Mouse (Mus musculus) hematopoietic multipotent progenitor cell, adult 10-12 weeks (in vitro differentiated cells): ENCODE data around the gene Egfl8. TPM values are rescaled to one million over a fixed set of nuclear protein-coding genes. Genes with fewer than 3 reads are reported as not detected.

ENCODE experiments used
- polyA plus RNA-seq: library from polyadenylated mRNA; stranded (reverse); fragments of >175 nt; gene quantifications from 2 replicates; pipeline ENCODE4 v1.2.3, GENCODE M21; 2012; ENCODE audit warnings: low replicate concordance

The Egfl8 gene
- 1.2 and 1.3 TPM in 2 replicates for polyA plus RNA-seq

GRCm38 (mm10) chr17:34615871-34616270 is at the start of gene Egfl8:
Egfl8 (minus strand) TSS chr17:34615971.

GRCm38 (mm10) chr17:34646906-34647787 is 31.4 kb upstream of the Egfl8 start, which contains the start of gene Atf6b:
Atf6b (plus strand) TSS chr17:34647146.

DNA sequence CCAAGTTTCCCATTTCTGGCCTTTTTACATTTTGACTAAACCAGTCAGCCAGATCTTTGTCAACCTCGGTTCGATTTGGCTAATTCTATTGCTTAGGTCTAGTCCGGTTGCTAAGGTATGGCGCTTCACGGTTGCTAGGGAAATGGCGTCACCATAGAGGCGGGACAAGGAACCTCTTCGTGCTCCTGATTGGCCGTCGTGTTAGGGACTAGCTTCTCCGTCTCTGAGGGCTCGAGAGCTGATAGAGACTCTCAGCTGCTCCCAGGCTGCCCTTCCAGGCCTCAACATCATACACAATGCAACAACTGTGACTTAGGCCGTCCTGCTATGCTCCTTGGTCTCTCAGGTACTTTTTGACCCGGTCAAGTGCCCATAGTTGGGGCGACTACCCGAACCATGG is 28.8 kb upstream of the Egfl8 start, which contains the start of gene Fkbpl:
TSS of gene Fkbpl (plus strand) at position 157 of the 400 bp plus-strand sequence.

GRCm38 (mm10) chr17:34629221-34629751 is 13.5 kb upstream of the Egfl8 start, which contains the start of gene Prrt1:
Prrt1 (plus strand) TSS chr17:34629533.

GRCm38 (mm10) chr17:34627943-34628643 is 12.3 kb upstream of the Egfl8 start, which contains the start of gene Ppt2:
Ppt2 (minus strand) TSS chr17:34628510.

GRCm38 (mm10) chr17:34604061-34604508 is 11.7 kb downstream of the Egfl8 start, which contains the start of gene Agpat1:
Agpat1 (plus strand) TSS chr17:34604262.

GRCm38 (mm10) chr17:34603375-34604060 is 12.3 kb downstream of the Egfl8 start, which contains the start of gene Rnf5:
Rnf5 (minus strand) TSS chr17:34603690.

DNA sequence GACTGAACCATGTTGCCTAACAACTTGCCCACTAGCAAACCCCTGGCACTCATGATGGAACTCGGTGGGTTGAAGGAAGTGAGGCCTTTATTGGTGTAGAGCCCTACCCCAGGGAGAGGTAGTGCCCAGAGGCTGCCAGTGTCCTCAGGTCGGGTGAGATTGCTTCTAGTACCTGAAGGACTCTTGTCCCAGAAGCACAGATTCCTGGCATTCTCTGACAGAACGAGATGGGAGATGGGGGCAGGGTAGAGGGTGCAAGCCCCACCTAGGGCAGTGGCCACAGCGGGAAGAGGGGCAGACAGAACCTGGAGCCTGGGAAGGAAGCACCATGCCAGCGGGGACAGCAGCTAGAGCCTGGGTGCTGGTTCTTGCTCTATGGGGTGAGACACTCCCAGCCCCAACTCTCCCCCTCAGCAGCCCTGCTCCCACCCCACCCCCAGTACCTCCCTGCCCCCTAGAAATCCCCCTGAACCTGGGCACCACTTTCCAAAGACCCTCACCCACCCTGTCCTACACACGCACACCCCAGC is 18.1 kb downstream of the Egfl8 start, which contains the start of gene Ager:
TSS of gene Ager (plus strand) at position 297 of the 530 bp plus-strand sequence.

GRCm38 (mm10) chr17:34591029-34591993 is 24.5 kb downstream of the Egfl8 start, which contains the start of gene Pbx2:
Pbx2 (plus strand) TSS chr17:34591266.

DNA sequence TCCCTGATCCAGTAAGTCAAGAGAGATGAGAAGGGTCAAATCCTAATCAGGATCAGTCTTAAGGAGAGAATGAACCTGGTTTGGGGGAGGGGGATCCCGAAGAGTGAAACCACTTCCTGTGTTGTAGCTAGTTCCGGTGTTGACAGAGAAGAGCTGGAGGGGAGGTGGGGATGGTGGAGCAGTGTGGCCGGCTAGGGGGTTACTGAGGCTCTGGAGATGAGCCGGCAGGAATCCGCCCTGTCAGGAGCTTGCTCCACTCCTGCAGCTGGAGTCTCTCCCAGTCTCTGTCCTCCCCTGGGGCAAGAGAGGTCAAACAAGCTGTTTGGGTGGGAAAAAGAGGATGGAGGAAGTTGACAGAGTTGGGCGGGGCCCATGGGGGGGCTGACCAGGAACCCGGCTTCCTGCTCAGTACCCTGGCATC is 26.1 kb downstream of the Egfl8 start, which contains the start of gene Gpsm3:
TSS of gene Gpsm3 (plus strand) at position 126 of the 421 bp plus-strand sequence.

DNA sequence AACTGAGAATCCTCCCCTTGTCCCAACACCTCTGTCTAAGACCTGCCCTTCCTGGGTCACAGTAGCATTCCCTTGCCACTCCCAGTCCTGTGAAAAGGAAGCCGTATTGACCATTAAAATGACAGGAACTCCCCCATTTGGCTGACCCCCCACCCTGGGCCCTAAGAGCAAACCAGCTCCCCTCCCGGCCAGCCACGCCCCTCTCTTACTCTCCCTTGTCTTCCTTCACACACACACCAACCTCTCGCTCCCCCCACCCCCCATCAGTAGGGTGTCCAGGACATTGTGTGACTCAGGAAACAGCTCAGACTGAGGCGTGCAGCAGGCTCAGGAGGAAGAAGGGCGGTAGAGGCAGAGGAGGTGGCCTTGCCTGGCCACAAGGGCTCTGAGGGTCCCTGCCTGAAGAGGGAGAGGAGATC is 51.8 kb downstream of the Egfl8 start, which contains the start of gene Notch4:
TSS of gene Notch4 (plus strand) at position 266 of the 419 bp plus-strand sequence.

Other genes with a start within 250 kb of the Egfl8 start
- gene Btnl1, start 238.8 kb downstream of the Egfl8 start, polyA plus RNA-seq, result not detected in 2 replicates
- 0.70 and 1.7 TPM in 2 replicates for gene BC051142, start 217.2 kb downstream of the Egfl8 start, polyA plus RNA-seq
- 0.16 and 0.49 TPM in 2 replicates for gene Btnl4, start 138.7 kb downstream of the Egfl8 start, polyA plus RNA-seq
- not detected in 2 replicates for gene Btnl6, start 98.6 kb downstream of the Egfl8 start, polyA plus RNA-seq
- 7.8 and 33.6 TPM in 2 replicates for gene Notch4, start 51.7 kb downstream of the Egfl8 start, polyA plus RNA-seq
- 701 and 1,475 TPM in 2 replicates for gene Gpsm3, start 26.2 kb downstream of the Egfl8 start, polyA plus RNA-seq
- 129 and 229 TPM in 2 replicates for gene Pbx2, start 24.7 kb downstream of the Egfl8 start, polyA plus RNA-seq
- gene Ager, start 18.1 kb downstream of the Egfl8 start, polyA plus RNA-seq, result 6.8 and 13.6 TPM in 2 replicates
- 44.1 and 76.3 TPM in 2 replicates for gene Rnf5, start 12.3 kb downstream of the Egfl8 start, polyA plus RNA-seq
- 143 and 230 TPM in 2 replicates for gene Agpat1, start 11.7 kb downstream of the Egfl8 start, polyA plus RNA-seq
- gene Ppt2, start 12.5 kb upstream of the Egfl8 start, polyA plus RNA-seq, result 77.8 and 82.6 TPM in 2 replicates
- 13.3 and 35.6 TPM in 2 replicates for gene Prrt1, start 13.6 kb upstream of the Egfl8 start, polyA plus RNA-seq
- 3.7 and 4.4 TPM in 2 replicates for gene Fkbpl, start 28.8 kb upstream of the Egfl8 start, polyA plus RNA-seq
- 177 and 309 TPM in 2 replicates for gene Atf6b, start 31.2 kb upstream of the Egfl8 start, polyA plus RNA-seq
- 0.28 and 0.68 TPM in 2 replicates for gene Tnxb, start 54.6 kb upstream of the Egfl8 start, polyA plus RNA-seq
- gene C4b, start 127.9 kb upstream of the Egfl8 start, polyA plus RNA-seq, result 1.6 and 2.8 TPM in 2 replicates
- 0.26 and 0.85 TPM in 2 replicates for gene Cyp21a1, start 188.6 kb upstream of the Egfl8 start, polyA plus RNA-seq
- gene Stk19, start 221.0 kb upstream of the Egfl8 start, polyA plus RNA-seq, result 35.1 and 41.2 TPM in 2 replicates
- gene Dxo, start 221.0 kb upstream of the Egfl8 start, polyA plus RNA-seq, result 64.7 and 107 TPM in 2 replicates
- gene Skiv2l, start 234.2 kb upstream of the Egfl8 start, polyA plus RNA-seq, result 73.9 and 94.6 TPM in 2 replicates
- gene Nelfe, start 234.4 kb upstream of the Egfl8 start, polyA plus RNA-seq, result 110 and 113 TPM in 2 replicates
- gene Cfb, start 246.5 kb upstream of the Egfl8 start, polyA plus RNA-seq, result 0.42 and 1.0 TPM in 2 replicates